In genomic region chr1:133859821-133860711, GRCm38 (mm10) we compare ENCODE assay signal across 13 mouse cellular contexts. TPM values are rescaled to one million over a fixed set of nuclear protein-coding genes. Genes with fewer than 3 reads are reported as not detected.
DNase-seq lines count a peak whose midpoint lies in the region; ATAC-seq lines count a peak whose summit lies in the region.
"Had no signal": no experiment of that assay in that cellular context is flagged by ENCODE, and none has a peak within 500 bp of the region (broad histone marks: within the 10 kb centered on the region; RNA-seq: fewer than 3 reads in every experiment).

No protein-coding gene starts in this region.

- H3K9ac ChIP-seq in neural tube, embryonic 11.5 days (ENCODE audit: low read length): peak overlapping the region; percentile 31
- H3K9ac ChIP-seq: heart, embryonic 15.5 days had no signal

- no peaks in the 10 kb centered on the region for H3K9me3 ChIP-seq in neural tube, embryonic 11.5 days (ENCODE audit: control insufficient read depth, low read length)
- H3K9me3 ChIP-seq: G1E; heart, embryonic 15.5 days; liver, embryonic 12.5 days had no signal

- no peak overlapping the region for H3K4me3 ChIP-seq in neural tube, embryonic 11.5 days (ENCODE audit: low read depth, low read length)
- H3K4me3 ChIP-seq: heart, embryonic 15.5 days; liver, embryonic 12.5 days had no signal

- H3K36me3 ChIP-seq in neural tube, embryonic 11.5 days (ENCODE audit: control insufficient read depth, insufficient read depth, low read length): no peaks in the 10 kb centered on the region
- H3K36me3 ChIP-seq: G1E; heart, embryonic 15.5 days; liver, embryonic 12.5 days had no signal

- DNase-seq in embryo, embryonic 10.5 days (ENCODE audit: low spot score): peak; percentile 34
- no peak for DNase-seq in embryo, embryonic 11 days
- peak; percentile 29 for DNase-seq in neural tube, embryonic 11.5 days (ENCODE audit: low spot score)
- DNase-seq in neural tube, embryonic 10.5 days (ENCODE audit: extremely low spot score, low spot score): no peak
- DNase-seq in kidney, postnatal 10 days: peak; percentile 40
- DNase-seq in yolk sac, embryonic 10.5 days (ENCODE audit: low spot score): peak; percentile 71
- no peak for DNase-seq in c-Kit-positive CD71-positive TER-119-positive erythroid progenitor cells, embryonic 14.5 days (ENCODE audit: low spot score)
- DNase-seq in layer of hippocampus, adult 8-10 months (ENCODE audit: low spot score in 2 of 2): no peak
- DNase-seq: cerebellum, postnatal 14 days; lung, postnatal 10 days had no signal

- 53% methylated on average over 20 of the region's 20 CpGs for WGBS in neural tube, embryonic 11.5 days

- H3K27ac ChIP-seq in neural tube, embryonic 11.5 days (ENCODE audit: low read depth, low read length): peak overlapping the region; percentile 69
- H3K27ac ChIP-seq: heart, embryonic 15.5 days; liver, embryonic 12.5 days had no signal

- no peak overlapping the region for H3K4me2 ChIP-seq in neural tube, embryonic 11.5 days (ENCODE audit: low read depth)
- H3K4me2 ChIP-seq: heart, embryonic 15.5 days; liver, embryonic 12.5 days had no signal

- 0 out of 2 replicates have a peak, but pooled peaks have one; percentile 2 for ATAC-seq in neural tube, embryonic 11.5 days (ENCODE audit: insufficient read depth, low FRiP score, low TSS enrichment)
- ATAC-seq: liver, embryonic 12.5 days had no signal

- no peaks in the 10 kb centered on the region for H3K27me3 ChIP-seq in neural tube, embryonic 11.5 days (ENCODE audit: control insufficient read depth, insufficient read depth, low read length)
- H3K27me3 ChIP-seq: heart, embryonic 15.5 days had no signal

- peaks cover 28% of the 10 kb centered on the region for H3K4me1 ChIP-seq in neural tube, embryonic 11.5 days (ENCODE audit: control insufficient read depth, insufficient read depth, low read length)

RNA-seq across cellular contexts. Expression of gene Optc, which starts 47.7 kb away (rescaled TPM):
- polyA plus RNA-seq in neural tube, embryonic 11.5 days (2014; fragmentation: Nextera tagmentation; extraction: Ambion mirVana): 1.5 and 2.5 TPM in 2 replicates
- under 1 TPM; 0.21 to 0.67 (median 0.53) TPM for total RNA-seq in layer of hippocampus, adult 8-10 months (2022)
- total RNA-seq: G1E had no signal
- polyA plus RNA-seq: G1E had no signal

RNA-seq across cellular contexts. Expression of gene Atp2b4, which starts 59.2 kb away (rescaled TPM):
- polyA plus RNA-seq in neural tube, embryonic 11.5 days (2014; fragmentation: Nextera tagmentation; extraction: Ambion mirVana): 9.6 and 10.3 TPM in 2 replicates
- 100 to 1,000 TPM in 1 of 4 experiments, 10 to 100 TPM in 3; 85.7 to 102 (median 91.8) TPM for total RNA-seq in layer of hippocampus, adult 8-10 months (2022)

Comparison
In these comparisons a context has a peak if more than half of its experiments do, and no peak if none do; other contexts are left out.
1. DNase-seq: peak in embryo, embryonic 10.5 days (single experiment), neural tube, embryonic 11.5 days (single experiment), kidney, postnatal 10 days (single experiment) and yolk sac, embryonic 10.5 days (single experiment); none in embryo, embryonic 11 days (single experiment), neural tube, embryonic 10.5 days (single experiment), c-Kit-positive CD71-positive TER-119-positive erythroid progenitor cells, embryonic 14.5 days (single experiment) and layer of hippocampus, adult 8-10 months (0 of 2).